Mouse (Mus musculus) heart, postnatal 25 days (tissue): Measurements from ENCODE around the gene Rab3gap1. TPM values are rescaled to one million over a fixed set of nuclear protein-coding genes. Genes with fewer than 3 reads are reported as not detected.
"Not testable (repeated sequence)": the region's sequence is repeated elsewhere in the genome, so short reads cannot be mapped to it uniquely, and the experiment has no call there.

ENCODE experiments used
- DNase-seq: peaks from one replicate; pipeline ENCODE4 v3.0.0; 2022; ENCODE audit warnings: low spot score
- intact Hi-C: fragments of 180-260 bp; cut with DNase I; formaldehyde crosslinking; loops from one replicate; pipeline ENCODE4 v1.15.1; 2025
- total RNA-seq, 2 experiments: library from RNA; stranded (reverse); gene quantifications; 2 replicates each; pipeline ENCODE4 v1.2.3; 2021

Rab3gap1 gene
- total RNA-seq, 2 experiments from 2014 or later: 35.0 to 38.0 TPM

GRCm38 (mm10) chr1:127913116-127913515 lies 44.5 kb downstream of the Rab3gap1 start:
- DNase-seq: no peak
- intact Hi-C loops: loop anchor here (10.0 kb wide), 1 partner anchor 88 kb away; no protein-coding TSS in a partner anchor

- no peak for DNase-seq
- intact Hi-C loops: loop anchor here (10.0 kb wide), 1 partner anchor 91 kb away; no protein-coding TSS in a partner anchor
Measured at GRCm38 (mm10) chr1:127915316-127915715, 46.7 kb downstream of the Rab3gap1 start.

GRCm38 (mm10) chr1:127915802-127916201 lies 47.2 kb downstream of the Rab3gap1 start:
- no peak for DNase-seq
- intact Hi-C loops: loop anchor here (10.0 kb wide), 1 partner anchor 91 kb away; no protein-coding TSS in a partner anchor

GRCm38 (mm10) chr1:127933405-127933804 lies 64.8 kb downstream of the Rab3gap1 start:
- DNase-seq: no peak
- intact Hi-C loops: no loop called here

- intact Hi-C loops: no loop called here
- DNase-seq: no peak
Measured at GRCm38 (mm10) chr1:127934322-127934721, 65.7 kb downstream of the Rab3gap1 start.

- DNase-seq: no peak
- intact Hi-C loops: loop anchor here (5.0 kb wide), 1 partner anchor 210 kb away; no protein-coding TSS in a partner anchor
Measured at GRCm38 (mm10) chr1:127937277-127937676, 68.7 kb downstream of the Rab3gap1 start.

- DNase-seq: no peak
- intact Hi-C loops: no loop called here
Measured at GRCm38 (mm10) chr1:127942231-127942630, 73.7 kb downstream of the Rab3gap1 start.

GRCm38 (mm10) chr1:127943516-127943915 lies 74.9 kb downstream of the Rab3gap1 start:
- intact Hi-C loops: no loop called here
- no peak for DNase-seq

GRCm38 (mm10) chr1:127945696-127946575 lies 77.4 kb downstream of the Rab3gap1 start:
- no peak for DNase-seq
- intact Hi-C loops: no loop called here

GRCm38 (mm10) chr1:127946615-127947249 lies 78.2 kb downstream of the Rab3gap1 start:
- no peak for DNase-seq
- intact Hi-C loops: no loop called here

GRCm38 (mm10) chr1:127948748-127949147 lies 80.2 kb downstream of the Rab3gap1 start:
- DNase-seq: no peak
- intact Hi-C loops: no loop called here

GRCm38 (mm10) chr1:127952276-127952675 lies 83.7 kb downstream of the Rab3gap1 start:
- intact Hi-C loops: no loop called here
- no peak for DNase-seq

GRCm38 (mm10) chr1:127954198-127954597 lies 85.6 kb downstream of the Rab3gap1 start:
- DNase-seq: not testable (repeated sequence)

GRCm38 (mm10) chr1:127954800-127955199 lies 86.2 kb downstream of the Rab3gap1 start:
- no peak for DNase-seq
- intact Hi-C loops: no loop called here

More at GRCm38 (mm10) chr1:127954198-127954597, 85.6 kb downstream of the Rab3gap1 start:
- intact Hi-C loops: not testable (repeated sequence)

GRCm38 (mm10) chr1:127956524-127956923 lies 88.0 kb downstream of the Rab3gap1 start:
- no peak for DNase-seq
- intact Hi-C loops: no loop called here

GRCm38 (mm10) chr1:127958801-127959200 lies 90.2 kb downstream of the Rab3gap1 start:
- intact Hi-C loops: no loop called here
- DNase-seq: no peak

GRCm38 (mm10) chr1:127959312-127959718 lies 90.7 kb downstream of the Rab3gap1 start:
- no peak for DNase-seq
- intact Hi-C loops: no loop called here

- intact Hi-C loops: no loop called here
- no peak for DNase-seq
Measured at GRCm38 (mm10) chr1:127961140-127961539, 92.6 kb downstream of the Rab3gap1 start.

- DNase-seq: no peak
- intact Hi-C loops: no loop called here
Measured at GRCm38 (mm10) chr1:127963326-127963725, 94.8 kb downstream of the Rab3gap1 start.

- intact Hi-C loops: no loop called here
- DNase-seq: no peak
Measured at GRCm38 (mm10) chr1:127970870-127971269, 102.3 kb downstream of the Rab3gap1 start.

- intact Hi-C loops: no loop called here
- no peak for DNase-seq
Measured at GRCm38 (mm10) chr1:127974082-127974481, 105.5 kb downstream of the Rab3gap1 start.
